Mouse (Mus musculus): ENCODE measurements around the gene Maml3. TPM values are rescaled to one million over a fixed set of nuclear protein-coding genes. Genes with fewer than 3 reads are reported as not detected.

The Maml3 gene
- polyA plus RNA-seq, 1 experiment = 2.2 TPM

GRCm38 (mm10) chr3:51888662-51889433, 216.0 kb downstream of the Maml3 start:
- Histone ChIP-seq H3K4me1 (ENCODE audit: control insufficient read depth, insufficient read depth, low read length) (peaks cover 10% of the 10 kb centered on the region), H3K4me3 (ENCODE audit: insufficient read depth, low read length) (no peak overlapping the region), H3K27ac (ENCODE audit: insufficient read depth, low read depth, low read length) (no peak overlapping the region)
- TF ChIP-seq POLR2A (IDR thresholded peaks at IDR 0.05; ENCODE audit: borderline replicate concordance, low read depth, low read length) (no peak), CTCF (IDR thresholded peaks at IDR 0.05; ENCODE audit: low read depth, low read length) (no peak)

- H3K4me3 ChIP-seq (ENCODE audit: insufficient read depth, low read length) = no peak overlapping the region
- no peak for TF ChIP-seq POLR2A (IDR thresholded peaks at IDR 0.05; ENCODE audit: borderline replicate concordance, low read depth, low read length)
- no peak for TF ChIP-seq CTCF (IDR thresholded peaks at IDR 0.05; ENCODE audit: low read depth, low read length)
- H3K27ac ChIP-seq (ENCODE audit: insufficient read depth, low read depth, low read length) = no peak overlapping the region
- H3K4me1 ChIP-seq (ENCODE audit: control insufficient read depth, insufficient read depth, low read length) = peaks cover 10% of the 10 kb centered on the region
Measured at GRCm38 (mm10) chr3:51888295-51888661, 216.6 kb downstream of the Maml3 start.

- no peak for TF ChIP-seq POLR2A (IDR thresholded peaks at IDR 0.05; ENCODE audit: borderline replicate concordance, low read depth, low read length)
- TF ChIP-seq CTCF (IDR thresholded peaks at IDR 0.05; ENCODE audit: low read depth, low read length) = no peak
- H3K4me1 ChIP-seq (ENCODE audit: control insufficient read depth, insufficient read depth, low read length) = peaks cover 15% of the 10 kb centered on the region
- H3K27ac ChIP-seq (ENCODE audit: insufficient read depth, low read depth, low read length) = no peak overlapping the region
- no peak overlapping the region for H3K4me3 ChIP-seq (ENCODE audit: insufficient read depth, low read length)
Measured at GRCm38 (mm10) chr3:51885920-51886319, 219.0 kb downstream of the Maml3 start.

GRCm38 (mm10) chr3:51885487-51885886, 219.4 kb downstream of the Maml3 start:
- H3K4me3 ChIP-seq (ENCODE audit: insufficient read depth, low read length) = no peak overlapping the region
- H3K4me1 ChIP-seq (ENCODE audit: control insufficient read depth, insufficient read depth, low read length) = peaks cover 15% of the 10 kb centered on the region
- TF ChIP-seq POLR2A (IDR thresholded peaks at IDR 0.05; ENCODE audit: borderline replicate concordance, low read depth, low read length) = no peak
- TF ChIP-seq CTCF (IDR thresholded peaks at IDR 0.05; ENCODE audit: low read depth, low read length) = no peak
- no peak overlapping the region for H3K27ac ChIP-seq (ENCODE audit: insufficient read depth, low read depth, low read length)

- TF ChIP-seq POLR2A (IDR thresholded peaks at IDR 0.05; ENCODE audit: borderline replicate concordance, low read depth, low read length) (no peak), CTCF (IDR thresholded peaks at IDR 0.05; ENCODE audit: low read depth, low read length) (no peak)
- H3K27ac ChIP-seq (ENCODE audit: insufficient read depth, low read depth, low read length) = peak overlapping the region; percentile 18; the same call in 1 of the 2 replicates
- no peak overlapping the region for H3K4me3 ChIP-seq (ENCODE audit: insufficient read depth, low read length)
- peaks cover 10% of the 10 kb centered on the region for H3K4me1 ChIP-seq (ENCODE audit: control insufficient read depth, insufficient read depth, low read length)
Measured at GRCm38 (mm10) chr3:51881981-51882380, 222.9 kb downstream of the Maml3 start.

- Histone ChIP-seq H3K27ac (ENCODE audit: insufficient read depth, low read depth, low read length) (no peak overlapping the region), H3K4me1 (ENCODE audit: control insufficient read depth, insufficient read depth, low read length) (peaks cover 10% of the 10 kb centered on the region), H3K4me3 (ENCODE audit: insufficient read depth, low read length) (no peak overlapping the region)
- TF ChIP-seq CTCF (IDR thresholded peaks at IDR 0.05; ENCODE audit: low read depth, low read length) (no peak), POLR2A (IDR thresholded peaks at IDR 0.05; ENCODE audit: borderline replicate concordance, low read depth, low read length) (no peak)
Measured at GRCm38 (mm10) chr3:51881393-51881792, 223.5 kb downstream of the Maml3 start.

GRCm38 (mm10) chr3:51880506-51881036, 224.3 kb downstream of the Maml3 start:
- Histone ChIP-seq H3K4me3 (ENCODE audit: insufficient read depth, low read length) (no peak overlapping the region), H3K27ac (ENCODE audit: insufficient read depth, low read depth, low read length) (no peak overlapping the region), H3K4me1 (ENCODE audit: control insufficient read depth, insufficient read depth, low read length) (peaks cover 6% of the 10 kb centered on the region)
- TF ChIP-seq POLR2A (IDR thresholded peaks at IDR 0.05; ENCODE audit: borderline replicate concordance, low read depth, low read length) (no peak), CTCF (IDR thresholded peaks at IDR 0.05; ENCODE audit: low read depth, low read length) (no peak)

GRCm38 (mm10) chr3:51879211-51879610, 225.7 kb downstream of the Maml3 start:
- TF ChIP-seq POLR2A (IDR thresholded peaks at IDR 0.05; ENCODE audit: borderline replicate concordance, low read depth, low read length) = no peak
- Histone ChIP-seq H3K4me3 (ENCODE audit: insufficient read depth, low read length) (no peak overlapping the region), H3K27ac (ENCODE audit: insufficient read depth, low read depth, low read length) (no peak overlapping the region), H3K4me1 (ENCODE audit: control insufficient read depth, insufficient read depth, low read length) (peaks cover 6% of the 10 kb centered on the region)

- no peak overlapping the region for H3K27ac ChIP-seq (ENCODE audit: insufficient read depth, low read depth, low read length)
- no peak for TF ChIP-seq CTCF (IDR thresholded peaks at IDR 0.05; ENCODE audit: low read depth, low read length)
- TF ChIP-seq POLR2A (IDR thresholded peaks at IDR 0.05; ENCODE audit: borderline replicate concordance, low read depth, low read length) = no peak
- H3K4me3 ChIP-seq (ENCODE audit: insufficient read depth, low read length) = no peak overlapping the region
- H3K4me1 ChIP-seq (ENCODE audit: control insufficient read depth, insufficient read depth, low read length) = peaks cover 6% of the 10 kb centered on the region
Measured at GRCm38 (mm10) chr3:51878577-51878976, 226.3 kb downstream of the Maml3 start.

- TF ChIP-seq CTCF (IDR thresholded peaks at IDR 0.05; ENCODE audit: low read depth, low read length) (no peak), POLR2A (IDR thresholded peaks at IDR 0.05; ENCODE audit: borderline replicate concordance, low read depth, low read length) (no peak)
- no peak overlapping the region for H3K27ac ChIP-seq (ENCODE audit: insufficient read depth, low read depth, low read length)
- no peak overlapping the region for H3K4me3 ChIP-seq (ENCODE audit: insufficient read depth, low read length)
- H3K4me1 ChIP-seq (ENCODE audit: control insufficient read depth, insufficient read depth, low read length) = peaks cover 2% of the 10 kb centered on the region; the same call in 1 of the 2 replicates
Measured at GRCm38 (mm10) chr3:51876729-51877128, 228.1 kb downstream of the Maml3 start.
